Mouse (Mus musculus) left cerebral cortex, postnatal 14 days (tissue): ENCODE measurements at regions not wholly inside any gene's neighbourhood (a gene's known extent, or its start where the extent isn't known, plus 50 kb on each side); places are given as distances from the start of the nearest gene placed in this dataset.

Source experiments
- DNase-seq, 2 experiments: peaks; one replicate each; pipeline ENCODE4 v3.0.0; 2021 to 2022; ENCODE audit warnings: low spot score in 2 of 2, mixed read lengths in 1 of 2
- intact Hi-C: fragments of 180-260 bp; cut with DNase I; formaldehyde crosslinking; loops from one replicate; pipeline ENCODE4 v1.15.1; 2025

GRCm38 (mm10) chr3:143375527-143376061 is 493.8 kb upstream of the Pkn2 start:
- intact Hi-C loops: loop anchor here (5.0 kb wide), 1 partner anchor 58 kb away; no protein-coding TSS in a partner anchor
- no peak for DNase-seq

DNA sequence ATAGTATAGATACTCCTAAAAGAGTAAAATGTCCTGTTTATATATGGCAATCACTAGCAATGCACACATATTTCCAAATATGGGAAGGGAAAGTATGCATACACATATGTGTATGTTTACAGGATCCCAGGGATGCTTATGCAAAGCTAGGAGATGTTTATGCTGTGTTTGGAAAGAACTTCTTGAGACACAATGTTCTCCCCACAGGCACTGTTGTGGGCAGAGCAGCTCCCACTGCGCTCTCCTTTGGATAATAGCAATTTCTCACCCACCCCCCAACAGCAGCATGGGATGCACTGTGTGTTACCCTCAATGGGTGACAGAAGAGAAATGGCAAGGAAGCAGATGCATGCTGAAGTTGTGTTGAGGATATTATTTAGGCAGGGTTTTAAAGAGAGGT is 491.7 kb upstream of the Pkn2 start:
- intact Hi-C loops: no loop called here

DNA sequence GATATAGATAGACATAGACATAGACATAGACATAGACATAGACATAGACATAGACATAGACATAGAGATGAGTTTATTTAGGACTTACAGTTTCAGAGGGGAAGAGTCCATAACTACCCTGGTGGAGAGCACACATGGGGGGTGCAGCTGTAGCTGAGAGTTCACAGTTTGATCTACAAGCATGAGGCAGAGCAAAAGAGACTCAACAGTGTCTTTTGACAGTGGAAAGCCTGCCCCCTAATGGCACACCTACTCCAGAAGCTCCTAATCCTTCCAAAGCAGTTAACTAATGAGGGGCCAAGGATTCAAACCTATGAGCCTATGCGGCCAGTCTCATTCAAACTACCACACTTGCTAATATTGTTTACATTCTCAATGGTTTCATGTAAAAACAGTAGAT is 487.2 kb upstream of the Pkn2 start:
- intact Hi-C loops: no loop called here
- no peak for DNase-seq

More for the DNA sequence above, 491.7 kb upstream of the Pkn2 start:
- DNase-seq: no peak

DNA sequence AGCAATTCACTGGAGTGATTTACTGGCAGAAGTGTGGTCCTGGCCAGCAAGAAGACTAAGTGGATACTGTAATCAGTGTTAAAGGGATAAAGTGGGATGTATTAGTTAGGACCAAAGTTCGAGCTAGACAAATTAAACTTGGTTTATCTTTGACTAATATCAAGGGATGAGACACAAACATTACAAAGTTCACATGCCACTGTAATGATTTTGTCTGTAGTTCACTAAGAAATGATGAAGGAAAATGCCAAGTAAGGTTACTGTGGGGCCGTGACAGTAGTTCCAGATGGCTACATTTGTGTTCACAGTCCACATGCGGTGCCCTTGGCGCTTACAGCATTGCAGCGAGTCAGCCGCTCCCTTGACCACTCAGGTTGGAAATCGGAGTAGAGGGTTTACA is 458.2 kb upstream of the Pkn2 start:
- intact Hi-C loops: no loop called here
- no peak for DNase-seq

DNA sequence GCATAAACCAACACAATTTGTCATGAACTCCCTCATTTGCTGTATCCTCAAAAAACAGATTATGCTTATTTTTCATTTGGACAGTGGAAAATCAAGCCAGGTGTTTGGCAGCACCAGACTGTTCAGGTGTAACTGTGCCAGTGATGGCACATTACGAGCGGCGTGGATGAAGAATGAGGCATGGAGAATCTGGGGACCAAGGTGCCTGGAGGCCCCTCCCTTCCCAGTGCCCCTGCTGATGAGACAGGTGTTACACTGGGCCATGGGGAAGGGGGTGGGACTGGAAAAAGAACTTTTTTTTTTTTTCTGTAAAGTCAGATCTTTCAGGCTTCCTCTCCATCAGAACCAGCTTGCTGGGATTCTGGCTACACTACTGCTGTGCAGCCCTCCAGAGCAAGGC is 451.5 kb upstream of the Pkn2 start:
- no peak for DNase-seq
- intact Hi-C loops: no loop called here

- no peak for DNase-seq
- intact Hi-C loops: no loop called here
Measured at GRCm38 (mm10) chr3:143328521-143328920, 446.7 kb upstream of the Pkn2 start.

- DNase-seq: no peak
Measured at GRCm38 (mm10) chr3:143327652-143328051, 445.8 kb upstream of the Pkn2 start.

GRCm38 (mm10) chr3:143316457-143316856 is 434.7 kb upstream of the Pkn2 start:
- peak; percentile 83 to 92 for DNase-seq
- intact Hi-C loops: loop anchor here (5.0 to 10.0 kb wide), 2 partner anchors 61 to 278 kb away; no protein-coding TSS in a partner anchor

More at GRCm38 (mm10) chr3:143327652-143328051, 445.8 kb upstream of the Pkn2 start:
- intact Hi-C loops: no loop called here

GRCm38 (mm10) chr3:143291793-143292192 is 410.0 kb upstream of the Pkn2 start:
- peak in 1 of 2 experiments; percentile 21 for DNase-seq
- intact Hi-C loops: no loop called here

DNA sequence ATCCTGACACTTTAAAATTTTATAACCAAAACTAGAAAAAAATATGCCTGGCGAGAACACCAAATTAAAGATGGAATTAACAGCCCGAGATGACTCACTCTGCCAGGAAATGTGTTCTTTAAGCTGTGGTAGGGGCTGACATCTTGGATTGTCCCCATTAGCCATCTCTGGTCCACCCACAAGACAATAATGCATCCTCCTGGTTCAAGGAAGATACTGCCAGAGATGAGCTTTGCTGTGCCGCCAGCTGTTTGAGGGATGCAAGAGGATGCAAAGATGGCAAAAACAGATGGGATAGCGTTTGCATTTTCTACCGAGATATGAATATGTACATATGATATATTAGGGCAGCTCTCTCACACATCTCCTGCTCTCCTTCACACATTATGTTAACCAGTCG is 382.3 kb upstream of the Pkn2 start:
- intact Hi-C loops: no loop called here
- peak in 1 of 2 experiments; percentile 14 for DNase-seq

- DNase-seq: no peak
- intact Hi-C loops: no loop called here
Measured at GRCm38 (mm10) chr3:143252643-143253042, 370.8 kb upstream of the Pkn2 start.

GRCm38 (mm10) chr3:143252008-143252407 is 370.2 kb upstream of the Pkn2 start:
- intact Hi-C loops: no loop called here
- DNase-seq: no peak

DNA sequence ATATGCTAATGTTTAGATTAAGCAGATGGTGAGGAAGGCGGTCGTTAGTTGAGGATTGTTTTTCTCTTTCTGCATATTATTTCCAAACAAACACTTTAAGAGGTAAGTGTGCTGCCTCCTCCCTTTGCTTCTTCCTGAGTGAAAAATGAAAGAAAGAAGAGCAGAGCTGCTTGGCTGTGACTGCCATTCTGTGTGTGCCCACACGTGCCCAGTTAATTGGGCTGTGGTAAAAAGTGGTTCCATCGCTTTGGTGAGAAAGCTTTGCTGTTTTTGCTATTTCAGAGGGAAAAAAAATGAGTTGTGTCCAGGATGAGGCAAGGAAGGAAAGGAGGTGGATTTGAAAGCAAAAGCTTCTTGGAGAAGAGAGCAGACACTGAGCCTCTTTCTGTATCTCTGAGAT is 360.9 kb upstream of the Pkn2 start:
- intact Hi-C loops: loop anchor here (5.0 to 10.0 kb wide), 4 partner anchors 352 to 1160 kb away; partner anchors contain the start of gene Lmo4
- peak in 1 of 2 experiments; percentile 12 for DNase-seq

DNA sequence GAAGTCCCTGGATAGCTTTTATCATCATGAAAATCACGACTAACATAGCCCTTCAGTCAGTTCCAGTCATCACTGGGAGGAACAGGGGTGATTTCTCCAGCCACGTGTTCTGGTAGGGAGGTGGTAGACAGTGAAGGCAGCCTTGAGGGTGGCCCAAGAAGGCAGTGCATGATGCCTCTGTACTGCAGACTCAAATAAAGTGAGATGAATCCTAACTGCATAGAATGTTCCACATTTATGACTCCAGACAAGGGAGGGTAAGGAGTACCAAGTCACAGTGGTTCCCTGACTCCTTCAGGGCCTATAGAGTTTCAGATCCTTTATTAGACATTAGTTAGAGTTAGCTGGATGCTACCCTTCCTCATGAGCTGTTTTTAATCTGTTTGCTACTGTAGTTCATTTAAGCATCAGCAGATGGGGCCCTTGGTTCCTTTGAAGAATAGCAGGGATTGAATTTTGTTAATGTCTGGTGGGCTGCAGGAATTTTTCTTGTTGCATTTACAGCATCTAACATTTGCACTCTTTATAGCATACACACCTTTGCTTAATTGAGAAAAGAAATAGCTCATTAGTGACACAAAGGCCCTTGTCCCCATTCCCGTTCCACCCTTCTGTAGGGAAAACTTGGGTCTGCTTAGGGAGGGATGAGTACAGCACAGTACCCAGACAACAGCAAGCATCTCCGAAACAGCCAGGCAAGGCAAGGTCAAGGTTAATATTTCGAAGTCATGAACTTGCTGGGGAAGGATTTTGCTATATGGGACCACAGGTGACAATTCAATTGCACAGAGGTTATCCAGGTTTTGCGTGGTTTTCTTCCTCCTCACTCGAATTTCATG is 359.0 kb upstream of the Pkn2 start:
- intact Hi-C loops: loop anchor here (2.0 to 10.0 kb wide), 5 partner anchors 138 to 1162 kb away; partner anchors contain the start of gene Lmo4
- peak; percentile 53 to 66 for DNase-seq

- DNase-seq: peak; percentile 40 to 60
- intact Hi-C loops: no loop called here
Measured at GRCm38 (mm10) chr3:143238546-143238945, 356.7 kb upstream of the Pkn2 start.

- DNase-seq: no peak
- intact Hi-C loops: loop anchor here (10.0 kb wide), 1 partner anchor 99 kb away; no protein-coding TSS in a partner anchor
Measured at GRCm38 (mm10) chr3:143223999-143224729, 342.4 kb upstream of the Pkn2 start.

- no peak for DNase-seq
- intact Hi-C loops: no loop called here
Measured at GRCm38 (mm10) chr3:143193263-143193970, 311.6 kb upstream of the Pkn2 start.

DNA sequence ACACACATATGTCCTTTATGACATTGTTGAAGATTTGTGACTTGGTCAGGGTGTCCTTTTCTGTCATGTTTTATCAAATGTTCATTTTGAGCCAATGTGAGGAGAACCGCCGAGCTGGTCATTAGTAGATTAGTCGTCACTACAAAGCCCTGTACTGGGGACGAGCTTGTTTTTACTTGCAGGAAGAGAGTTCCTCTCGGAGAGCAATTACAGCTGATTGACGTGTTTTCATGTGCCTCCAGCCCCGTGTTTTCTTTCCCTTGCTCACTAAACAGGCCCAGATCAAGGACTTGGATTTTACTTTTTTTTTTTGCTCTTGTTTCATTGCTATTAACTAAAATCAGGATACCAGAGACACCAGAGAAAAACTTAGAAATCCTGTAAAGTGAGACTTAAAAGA is 307.1 kb upstream of the Pkn2 start:
- intact Hi-C loops: no loop called here
- no peak for DNase-seq

GRCm38 (mm10) chr3:143173971-143174370 is 292.2 kb upstream of the Pkn2 start:
- intact Hi-C loops: no loop called here
- DNase-seq: peak; percentile 57 to 67
